Mouse (Mus musculus) spleen, postnatal 14 days (tissue): ENCODE measurements at regions not wholly inside any gene's neighbourhood (a gene's known extent, or its start where the extent isn't known, plus 50 kb on each side); places are given as distances from the start of the nearest gene placed in this dataset.

Experiments used
- DNase-seq, 2 experiments: peaks; one replicate each; pipeline ENCODE4 v3.0.0; 2021 to 2022; ENCODE audit warnings: low spot score in 2 of 2

GRCm38 (mm10) chr5:43339671-43340070, 106.7 kb downstream of the Cpeb2 start:
- DNase-seq: no peak

- no peak for DNase-seq
These were observed 108.5 kb downstream of the Cpeb2 start for GRCm38 (mm10) chr5:43341475-43341874.

GRCm38 (mm10) chr5:43344441-43344840, 111.5 kb downstream of the Cpeb2 start:
- DNase-seq: no peak

- no peak for DNase-seq
These were observed 118.0 kb downstream of the Cpeb2 start for GRCm38 (mm10) chr5:43350987-43351386.

GRCm38 (mm10) chr5:43353021-43353990, 120.3 kb downstream of the Cpeb2 start:
- DNase-seq: no peak

- DNase-seq: no peak
These were observed 121.5 kb downstream of the Cpeb2 start for GRCm38 (mm10) chr5:43354351-43354942.

- DNase-seq: peak; percentile 16 to 18
These were observed 122.1 kb downstream of the Cpeb2 start for GRCm38 (mm10) chr5:43355026-43355580.

GRCm38 (mm10) chr5:43355832-43356231, 122.9 kb downstream of the Cpeb2 start:
- no peak for DNase-seq

- DNase-seq: no peak
These were observed 124.2 kb downstream of the Cpeb2 start for GRCm38 (mm10) chr5:43357100-43357680.

GRCm38 (mm10) chr5:43357901-43358300, 124.9 kb downstream of the Cpeb2 start:
- no peak for DNase-seq

GRCm38 (mm10) chr5:43358928-43359765, 126.2 kb downstream of the Cpeb2 start:
- DNase-seq: no peak

GRCm38 (mm10) chr5:43360298-43360697, 127.3 kb downstream of the Cpeb2 start:
- no peak for DNase-seq

GRCm38 (mm10) chr5:43361026-43361425, 128.1 kb downstream of the Cpeb2 start:
- DNase-seq: no peak

GRCm38 (mm10) chr5:43372385-43372784, 139.4 kb downstream of the Cpeb2 start:
- no peak for DNase-seq

GRCm38 (mm10) chr5:43384689-43385375, 130.5 kb upstream of the C1qtnf7 start:
- no peak for DNase-seq

GRCm38 (mm10) chr5:43390997-43391396, 124.3 kb upstream of the C1qtnf7 start:
- no peak for DNase-seq

- DNase-seq: no peak
These were observed 123.8 kb upstream of the C1qtnf7 start for GRCm38 (mm10) chr5:43391412-43392029.

- DNase-seq: no peak
These were observed 122.3 kb upstream of the C1qtnf7 start for GRCm38 (mm10) chr5:43392908-43393545.

GRCm38 (mm10) chr5:43417259-43417658, 98.1 kb upstream of the C1qtnf7 start:
- no peak for DNase-seq
